8 mouse cellular contexts compared by ENCODE assay signal in the genomic region with DNA sequence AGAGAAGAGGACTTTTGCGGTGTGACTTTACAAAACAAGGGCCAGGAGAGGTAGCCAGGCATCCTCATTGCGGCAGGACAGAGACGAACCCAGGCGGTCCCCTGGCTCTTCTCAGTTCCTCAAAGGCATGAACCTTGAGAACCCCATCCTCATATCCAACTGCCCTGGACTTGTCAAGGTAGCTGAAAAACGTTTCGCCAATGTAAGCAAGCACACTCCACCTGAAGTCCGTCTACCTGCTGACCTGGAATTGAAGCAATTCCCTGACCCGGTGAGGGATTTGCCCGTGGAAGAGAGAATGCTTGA. TPM values are rescaled to one million over a fixed set of nuclear protein-coding genes. Genes with fewer than 3 reads are reported as not detected.
DNase-seq lines count a peak whose midpoint lies in the region; ATAC-seq and TF ChIP-seq lines count a peak whose summit lies in the region.

No protein-coding gene starts in this region.

- no peaks in the 10 kb centered on the region for H3K27me3 ChIP-seq in forebrain, embryonic 11.5 days (ENCODE audit: control insufficient read depth, insufficient read depth, low read length)
- no peaks in the 10 kb centered on the region for H3K27me3 ChIP-seq in limb, embryonic 15.5 days

- no peaks in the 10 kb centered on the region for H3K9me3 ChIP-seq in forebrain, embryonic 11.5 days (ENCODE audit: control insufficient read depth, low read length)
- no peaks in the 10 kb centered on the region for H3K9me3 ChIP-seq in limb, embryonic 15.5 days

- 70% methylated on average over 9 of the region's 9 CpGs for WGBS in lung, adult 2 months
- WGBS in forebrain, embryonic 11.5 days, result 71% methylated on average over 9 of the region's 9 CpGs
- WGBS in limb, embryonic 15.5 days, result 71% methylated on average over 9 of the region's 9 CpGs

- H3K4me1 ChIP-seq in lung, adult 2 months (ENCODE audit: control insufficient read depth, insufficient read depth, low read length), result no peaks in the 10 kb centered on the region
- H3K4me1 ChIP-seq in forebrain, embryonic 11.5 days (replicated peaks; ENCODE audit: control insufficient read depth, insufficient read depth, low read length), result no peaks in the 10 kb centered on the region
- peaks cover 5% of the 10 kb centered on the region; the same call in 1 of the 2 replicates for H3K4me1 ChIP-seq in limb, embryonic 15.5 days

- H3K36me3 ChIP-seq in forebrain, embryonic 11.5 days (ENCODE audit: control insufficient read depth, insufficient read depth, low read length), result no peaks in the 10 kb centered on the region
- no peaks in the 10 kb centered on the region for H3K36me3 ChIP-seq in limb, embryonic 15.5 days

- DNase-seq in lung, adult 2 months, result no peak
- DNase-seq in lung, postnatal 4 days, result no peak
- DNase-seq in forebrain, embryonic 11.5 days (ENCODE audit: low spot score), result no peak
- DNase-seq in adrenal gland, postnatal 25 days, result no peak
- no peak for DNase-seq in left cerebral cortex, postnatal 25 days (ENCODE audit: low spot score in 2 of 2)
- no peak for DNase-seq in cerebellum, postnatal 14 days

- no peak for TF ChIP-seq POLR2A in lung, adult 2 months (IDR thresholded peaks at IDR 0.05; ENCODE audit: borderline replicate concordance, extremely low read depth, low read depth, low read length)

- intact Hi-C loops in left cerebral cortex, postnatal 25 days (cut with DNase I), result no loop called here

- H3K4me3 ChIP-seq in lung, adult 2 months (replicated peaks; ENCODE audit: extremely low read depth, low read depth, low read length), result peak overlapping the region; percentile 88
- H3K4me3 ChIP-seq in forebrain, embryonic 11.5 days (ENCODE audit: low read depth, low read length), result peak overlapping the region; percentile 51; the same call in 1 of the 2 replicates
- H3K4me3 ChIP-seq in limb, embryonic 15.5 days, result peak overlapping the region; percentile 58

- H3K9ac ChIP-seq in forebrain, embryonic 11.5 days (ENCODE audit: low read length), result peak overlapping the region; percentile 63; the same call in 1 of the 2 replicates
- H3K9ac ChIP-seq in limb, embryonic 15.5 days, result peak overlapping the region; percentile 50; the same call in 1 of the 2 replicates

- H3K4me2 ChIP-seq in forebrain, embryonic 11.5 days (ENCODE audit: low read depth, low read length, severe bottlenecking), result peak overlapping the region; percentile 94
- H3K4me2 ChIP-seq in limb, embryonic 15.5 days, result peak overlapping the region; percentile 94

- no peak overlapping the region for H3K27ac ChIP-seq in forebrain, embryonic 11.5 days (ENCODE audit: low read depth, low read length)
- no peak overlapping the region for H3K27ac ChIP-seq in limb, embryonic 15.5 days

- no peak for TF ChIP-seq CTCF in lung, adult 2 months (IDR thresholded peaks at IDR 0.05; ENCODE audit: insufficient read depth, low read length)

- no peak for ATAC-seq in forebrain, embryonic 11.5 days (replicated peaks; ENCODE audit: low FRiP score)
- no peak for ATAC-seq in limb, embryonic 15.5 days (ENCODE audit: insufficient number of reproducible peaks, low FRiP score, low TSS enrichment, low read depth)
- peak; percentile 13; the same call in 1 of the 2 replicates for ATAC-seq in neutrophil, adult 5-6 weeks (ENCODE audit: extremely low read depth, insufficient number of reproducible peaks, low FRiP score, poor library complexity, severe bottlenecking)

RNA-seq across cellular contexts. Expression of gene Rubcnl, which starts 0.8 kb away (rescaled TPM):
- 1.6 and 2.9 TPM in 2 replicates for polyA plus RNA-seq in lung, adult 2 months (2012; rRNA removed)
- polyA plus RNA-seq in forebrain, embryonic 11.5 days (2014; fragmentation: Nextera tagmentation; extraction: Ambion mirVana), result 0.32 TPM in 2 replicates
- 1.3 TPM in 2 replicates for polyA plus RNA-seq in limb, embryonic 15.5 days (2015; fragmentation: Nextera tagmentation; extraction: Ambion mirVana)
- total RNA-seq in neutrophil, adult 5-6 weeks (2017), result 80.9 and 83.6 TPM in 2 replicates
- total RNA-seq in adrenal gland, postnatal 25 days (2021), result 0.58 and 0.67 TPM in 2 replicates
- total RNA-seq in left cerebral cortex, postnatal 25 days (2021), result 1 to 10 TPM; 1.6 to 2.6 TPM

Comparison
In these comparisons a context has a peak if more than half of its experiments do, and no peak if none do; other contexts are left out.
1. RNA of gene Rubcnl, which starts 0.8 kb away (total RNA-seq): 80.9 to 83.6 TPM in neutrophil, adult 5-6 weeks; 1.6 to 2.6 TPM in left cerebral cortex, postnatal 25 days and 0.58 to 0.67 TPM in adrenal gland, postnatal 25 days; every median in the first group is over 10 times any median in the second.
2. Peak in every context shown above with its lines, with median percentiles within 50 percentile points of each other: H3K4me3 ChIP-seq.